Comparison of ENCODE assay signal across 13 mouse cellular contexts in genomic region chr4:123607174-123607573, GRCm38 (mm10).
DNase-seq lines count a peak whose midpoint lies in the region; ATAC-seq and TF ChIP-seq lines count a peak whose summit lies in the region.
"Had no signal": no experiment of that assay in that cellular context is flagged by ENCODE, and none has a peak within 500 bp of the region (broad histone marks: within the 10 kb centered on the region; RNA-seq: fewer than 3 reads in every experiment).

No protein-coding gene starts in this region.

- TF ChIP-seq CTCF in forebrain, postnatal 0 days (IDR thresholded peaks at IDR 0.05; ENCODE audit: low read depth) = peak; percentile 31
- TF ChIP-seq CTCF in lung, postnatal 0 days (IDR thresholded peaks at IDR 0.05) = peak; percentile 62
- peak; percentile 34; the same call in 1 of the 2 replicates for TF ChIP-seq CTCF in bone marrow macrophage, adult 2 months (IDR thresholded peaks at IDR 0.05; ENCODE audit: low read depth, low read length)
- peak; percentile 67 for TF ChIP-seq CTCF in stomach, postnatal 0 days (IDR thresholded peaks at IDR 0.05; ENCODE audit: low read depth)

- H3K27ac ChIP-seq in forebrain, postnatal 0 days (ENCODE audit: low read depth, low read length) = no peak overlapping the region
- H3K27ac ChIP-seq in forebrain, embryonic 15.5 days (replicated peaks) = no peak overlapping the region
- no peak overlapping the region for H3K27ac ChIP-seq in lung, postnatal 0 days (ENCODE audit: low read length)
- no peak overlapping the region for H3K27ac ChIP-seq in bone marrow macrophage, adult 2 months (ENCODE audit: insufficient read depth, low read depth, low read length)
- no peak overlapping the region for H3K27ac ChIP-seq in stomach, postnatal 0 days (replicated peaks)
- H3K27ac ChIP-seq: forebrain, embryonic 10.5 days; hindbrain, embryonic 14.5 days; limb, embryonic 12.5 days; midbrain, embryonic 10.5 days had no signal

- DNase-seq in forebrain, postnatal 0 days = no peak
- no peak for DNase-seq in lung, postnatal 0 days (ENCODE audit: low spot score)
- no peak for DNase-seq in lung, postnatal 25 days (ENCODE audit: low spot score)
- no peak for DNase-seq in stomach, postnatal 0 days (ENCODE audit: low spot score)
- no peak for DNase-seq in spleen, postnatal 4 days (ENCODE audit: low spot score in 2 of 2)
- DNase-seq in layer of hippocampus, adult 9-11 months = no peak

- H3K4me3 ChIP-seq in forebrain, postnatal 0 days (ENCODE audit: low read depth, low read length) = no peak overlapping the region
- H3K4me3 ChIP-seq in forebrain, embryonic 15.5 days = no peak overlapping the region
- no peak overlapping the region for H3K4me3 ChIP-seq in lung, postnatal 0 days (ENCODE audit: low read depth, low read length)
- no peak overlapping the region for H3K4me3 ChIP-seq in bone marrow macrophage, adult 2 months (ENCODE audit: insufficient read depth, low read length)
- H3K4me3 ChIP-seq in stomach, postnatal 0 days (ENCODE audit: low read depth, low read length) = no peak overlapping the region
- H3K4me3 ChIP-seq: forebrain, embryonic 10.5 days; limb, embryonic 12.5 days; midbrain, embryonic 10.5 days had no signal

- no peaks in the 10 kb centered on the region for H3K27me3 ChIP-seq in forebrain, postnatal 0 days (ENCODE audit: insufficient read depth, low read length)
- no peaks in the 10 kb centered on the region for H3K27me3 ChIP-seq in forebrain, embryonic 15.5 days
- no peaks in the 10 kb centered on the region for H3K27me3 ChIP-seq in lung, postnatal 0 days (replicated peaks; ENCODE audit: insufficient read depth, low read length)
- H3K27me3 ChIP-seq in stomach, postnatal 0 days (ENCODE audit: control insufficient read depth, insufficient read depth, low read length) = no peaks in the 10 kb centered on the region
- H3K27me3 ChIP-seq: limb, embryonic 12.5 days had no signal

- H3K4me1 ChIP-seq in forebrain, postnatal 0 days (ENCODE audit: insufficient read depth) = no peaks in the 10 kb centered on the region
- H3K4me1 ChIP-seq in forebrain, embryonic 15.5 days = peaks cover 7% of the 10 kb centered on the region
- H3K4me1 ChIP-seq in lung, postnatal 0 days (ENCODE audit: insufficient read depth, low read depth, low read length) = no peaks in the 10 kb centered on the region; the same call in 1 of the 2 replicates
- peaks cover 15% of the 10 kb centered on the region for H3K4me1 ChIP-seq in bone marrow macrophage, adult 2 months (ENCODE audit: control insufficient read depth, insufficient read depth, low read length)
- no peaks in the 10 kb centered on the region for H3K4me1 ChIP-seq in stomach, postnatal 0 days (replicated peaks; ENCODE audit: control insufficient read depth, insufficient read depth)

- 87% methylated on average over 1 of the region's 1 CpGs for WGBS in forebrain, postnatal 0 days
- 91% methylated on average over 1 of the region's 1 CpGs for WGBS in forebrain, embryonic 15.5 days
- 90% methylated on average over 1 of the region's 1 CpGs for WGBS in lung, postnatal 0 days
- 91% methylated on average over 1 of the region's 1 CpGs for WGBS in stomach, postnatal 0 days

- H3K9me3 ChIP-seq in forebrain, postnatal 0 days (ENCODE audit: low read length) = no peaks in the 10 kb centered on the region
- H3K9me3 ChIP-seq in forebrain, embryonic 15.5 days = no peaks in the 10 kb centered on the region
- no peaks in the 10 kb centered on the region for H3K9me3 ChIP-seq in lung, postnatal 0 days (ENCODE audit: low read length)
- H3K9me3 ChIP-seq in stomach, postnatal 0 days (ENCODE audit: control insufficient read depth, low read length) = no peaks in the 10 kb centered on the region
- H3K9me3 ChIP-seq: forebrain, embryonic 10.5 days; limb, embryonic 12.5 days; midbrain, embryonic 10.5 days had no signal

- no peak overlapping the region for H3K9ac ChIP-seq in forebrain, postnatal 0 days
- H3K9ac ChIP-seq in forebrain, embryonic 15.5 days (replicated peaks) = no peak overlapping the region
- no peak overlapping the region for H3K9ac ChIP-seq in lung, postnatal 0 days (replicated peaks; ENCODE audit: low read depth)
- no peak overlapping the region for H3K9ac ChIP-seq in stomach, postnatal 0 days (ENCODE audit: low read length)
- H3K9ac ChIP-seq: hindbrain, embryonic 14.5 days; limb, embryonic 12.5 days had no signal

- no peak for TF ChIP-seq EP300 in lung, postnatal 0 days (IDR thresholded peaks at IDR 0.05)
- no peak for TF ChIP-seq EP300 in stomach, postnatal 0 days (optimal IDR thresholded peaks at IDR 0.05)

- TF ChIP-seq POLR2A in bone marrow macrophage, adult 2 months (IDR thresholded peaks at IDR 0.05; ENCODE audit: borderline replicate concordance, low read depth, low read length) = no peak

- no peak overlapping the region for H3K4me2 ChIP-seq in forebrain, postnatal 0 days (ENCODE audit: low read depth)
- H3K4me2 ChIP-seq in forebrain, embryonic 15.5 days (replicated peaks) = no peak overlapping the region
- H3K4me2 ChIP-seq in lung, postnatal 0 days (replicated peaks; ENCODE audit: low read depth, low read length) = no peak overlapping the region; the same call in 1 of the 2 replicates
- no peak overlapping the region for H3K4me2 ChIP-seq in stomach, postnatal 0 days (replicated peaks; ENCODE audit: low read depth)
- H3K4me2 ChIP-seq: heart, embryonic 11.5 days; hindbrain, embryonic 14.5 days; limb, embryonic 12.5 days had no signal

- no peaks in the 10 kb centered on the region for H3K36me3 ChIP-seq in forebrain, postnatal 0 days (ENCODE audit: insufficient read depth)
- no peaks in the 10 kb centered on the region for H3K36me3 ChIP-seq in forebrain, embryonic 15.5 days
- no peaks in the 10 kb centered on the region for H3K36me3 ChIP-seq in lung, postnatal 0 days (ENCODE audit: insufficient read depth, low read length)
- H3K36me3 ChIP-seq in stomach, postnatal 0 days (ENCODE audit: control insufficient read depth, insufficient read depth, low read length) = no peaks in the 10 kb centered on the region
- H3K36me3 ChIP-seq: limb, embryonic 12.5 days had no signal

- no peak for ATAC-seq in forebrain, postnatal 0 days
- no peak for ATAC-seq in forebrain, embryonic 15.5 days (replicated peaks)
- no peak for ATAC-seq in lung, postnatal 0 days
- no peak for ATAC-seq in stomach, postnatal 0 days (ENCODE audit: low FRiP score, low TSS enrichment)
